Mouse (Mus musculus) liver, embryonic 11.5 days (tissue): ENCODE data around the gene Agrp. TPM values are rescaled to one million over a fixed set of nuclear protein-coding genes. Genes with fewer than 3 reads are reported as not detected.
"Not testable (repeated sequence)": the region's sequence is repeated elsewhere in the genome, so short reads cannot be mapped to it uniquely, and the experiment has no call there.

Experiments used
- ATAC-seq: fragments of 200-750 bp; cut with Nextera tagmentation; replicated peaks from 2 replicates; pipeline ENCODE4 v1.8.0; 2017; ENCODE audit warnings: moderate number of reproducible peaks, mild to moderate bottlenecking, moderate TSS enrichment, moderate library complexity; ENCODE audit not compliant: low FRiP score
- DNase-seq: peaks from one replicate; pipeline ENCODE4 v3.0.0-alpha.2; 2017; ENCODE audit warnings: low spot score
- H3K27ac ChIP-seq: fragments of 300-500 bp; sonication (generic); 2 replicates; pipeline ENCODE4 v1.5.1; 2014; ENCODE audit warnings: mild to moderate bottlenecking, low read depth, low read length, control low read depth
- H3K27me3 ChIP-seq: fragments of 300-500 bp; sonication (generic); replicated peaks from 2 replicates; pipeline ENCODE4 v1.6.1; 2014; ENCODE audit warnings: low read length, mixed read lengths; ENCODE audit not compliant: control insufficient read depth, insufficient read depth
- H3K36me3 ChIP-seq: fragments of 300-500 bp; sonication (generic); 2 replicates; pipeline ENCODE4 v1.6.1; 2014; ENCODE audit warnings: mild to moderate bottlenecking, low read length, moderate library complexity, mixed read lengths; ENCODE audit not compliant: control insufficient read depth, insufficient read depth
- H3K4me1 ChIP-seq: fragments of 300-500 bp; sonication (generic); replicated peaks from 2 replicates; pipeline ENCODE4 v1.6.1; 2014; ENCODE audit warnings: low read length, mixed read lengths; ENCODE audit not compliant: control insufficient read depth, insufficient read depth
- H3K4me2 ChIP-seq: fragments of 300-500 bp; sonication (generic); 2 replicates; pipeline ENCODE4 v1.6.1; 2014; ENCODE audit warnings: mild to moderate bottlenecking, control low read depth, moderate library complexity
- H3K4me3 ChIP-seq: fragments of 300-500 bp; sonication (generic); 2 replicates; pipeline ENCODE4 v1.5.1; 2014; ENCODE audit warnings: low read depth, low read length, control low read depth
- H3K9ac ChIP-seq: fragments of 300-500 bp; sonication (generic); 2 replicates; pipeline ENCODE4 v1.6.1; 2014; ENCODE audit warnings: low read depth, low read length, control low read depth
- H3K9me3 ChIP-seq: fragments of 300-500 bp; sonication (generic); 2 replicates; pipeline ENCODE4 v1.6.1; 2016; ENCODE audit warnings: low read length, inconsistent platforms, mixed read lengths; ENCODE audit not compliant: control insufficient read depth
- WGBS: fragments of 180-500 bp; shearing (Covaris S2); extraction: QIAGEN DNeasy Blood & Tissue Kit; methylation state at CpG from one replicate; pipeline ENCODE4 v1.1.7; 2014; 5-methylcytosine and 5-hydroxymethylcytosine counted together
- polyA plus RNA-seq: library from polyadenylated mRNA; unstranded; fragments of >200 nt; fragmentation: Nextera tagmentation; extraction: Ambion mirVana; gene quantifications from 2 replicates; pipeline ENCODE4 v1.2.1, GENCODE M21; 2014

Gene Agrp
- polyA plus RNA-seq, 1 experiment from 2014 or later, result not detected

- peak overlapping the region; percentile 33 for H3K4me2 ChIP-seq
- peaks cover 66% of the 10 kb centered on the region for H3K4me1 ChIP-seq
- no peaks in the 10 kb centered on the region for H3K36me3 ChIP-seq
- peak overlapping the region; percentile 60 for H3K27ac ChIP-seq
- no peaks in the 10 kb centered on the region for H3K9me3 ChIP-seq
- peaks cover 7% of the 10 kb centered on the region; the same call in 1 of the 2 replicates for H3K27me3 ChIP-seq
- peak overlapping the region; percentile 27; the same call in 1 of the 2 replicates for H3K9ac ChIP-seq
- DNase-seq (no peak), ATAC-seq (no peak)
- 37% methylated on average over 4 of the region's 4 CpGs for WGBS
- H3K4me3 ChIP-seq, result peak overlapping the region; percentile 10; the same call in 1 of the 2 replicates
These were observed 27.4 kb downstream of the Agrp start for GRCm38 (mm10) chr8:105609771-105610170.

GRCm38 (mm10) chr8:105609355-105609754 is 27.8 kb downstream of the Agrp start:
- Histone ChIP-seq H3K27ac (peak overlapping the region; percentile 60), H3K4me2 (peak overlapping the region; percentile 33), H3K27me3 (peaks cover 7% of the 10 kb centered on the region; the same call in 1 of the 2 replicates), H3K4me3 (peak overlapping the region; percentile 10), H3K4me1 (peaks cover 65% of the 10 kb centered on the region), H3K9me3 (no peaks in the 10 kb centered on the region), H3K9ac (no peak overlapping the region), H3K36me3 (no peaks in the 10 kb centered on the region)
- 22% methylated on average over 2 of the region's 2 CpGs for WGBS
- ATAC-seq (peak; percentile 68), DNase-seq (peak; percentile 37)

- peak overlapping the region; percentile 23; the same call in 1 of the 2 replicates for H3K27ac ChIP-seq
- peaks cover 56% of the 10 kb centered on the region for H3K4me1 ChIP-seq
- peak; percentile 43 for DNase-seq
- no peak for ATAC-seq
- no peaks in the 10 kb centered on the region for H3K36me3 ChIP-seq
- peaks cover 5% of the 10 kb centered on the region; the same call in 1 of the 2 replicates for H3K27me3 ChIP-seq
- peak overlapping the region; percentile 97 for H3K4me2 ChIP-seq
- H3K9me3 ChIP-seq, result no peaks in the 10 kb centered on the region
- 0 out of 2 replicates have a peak overlapping the region, but pooled peaks have one; percentile 6 for H3K9ac ChIP-seq
- peak overlapping the region; percentile 63; the same call in 1 of the 2 replicates for H3K4me3 ChIP-seq
- WGBS, result 13% methylated on average over 4 of the region's 4 CpGs
These were observed 29.5 kb downstream of the Agrp start for GRCm38 (mm10) chr8:105607684-105608083.

- no peaks in the 10 kb centered on the region for H3K27me3 ChIP-seq
- H3K4me2 ChIP-seq, result peak overlapping the region; percentile 97
- H3K27ac ChIP-seq, result peak overlapping the region; percentile 69
- WGBS, result 9% methylated on average over 10 of the region's 10 CpGs
- DNase-seq (no peak), ATAC-seq (no peak)
- H3K9ac ChIP-seq, result peak overlapping the region; percentile 74
- H3K9me3 ChIP-seq, result no peaks in the 10 kb centered on the region
- H3K36me3 ChIP-seq, result no peaks in the 10 kb centered on the region
- peak overlapping the region; percentile 63 for H3K4me3 ChIP-seq
- H3K4me1 ChIP-seq, result peaks cover 50% of the 10 kb centered on the region
These were observed 30.1 kb downstream of the Agrp start for GRCm38 (mm10) chr8:105607062-105607461.

- H3K27ac ChIP-seq, result peak overlapping the region; percentile 69
- DNase-seq (peak; percentile 86), ATAC-seq (peak; percentile 42)
These were observed 30.8 kb downstream of the Agrp start for GRCm38 (mm10) chr8:105606189-105607023.

GRCm38 (mm10) chr8:105605491-105606188 is 31.6 kb downstream of the Agrp start:
- Histone ChIP-seq H3K27me3 (no peaks in the 10 kb centered on the region), H3K4me3 (peak overlapping the region; percentile 63), H3K27ac (peak overlapping the region; percentile 69), H3K36me3 (no peaks in the 10 kb centered on the region), H3K9ac (peak overlapping the region; percentile 74), H3K4me1 (peaks cover 38% of the 10 kb centered on the region), H3K4me2 (peak overlapping the region; percentile 97), H3K9me3 (no peaks in the 10 kb centered on the region)
- ATAC-seq (peak; percentile 32), DNase-seq (peak; percentile 62)
- WGBS, result under 1% methylated on average over 39 of the region's 39 CpGs

More at GRCm38 (mm10) chr8:105606189-105607023, 30.8 kb downstream of the Agrp start:
- peak overlapping the region; percentile 74 for H3K9ac ChIP-seq
- no peaks in the 10 kb centered on the region for H3K36me3 ChIP-seq
- H3K4me3 ChIP-seq, result peak overlapping the region; percentile 63
- peak overlapping the region; percentile 97 for H3K4me2 ChIP-seq
- under 1% methylated on average over 30 of the region's 30 CpGs for WGBS
- no peaks in the 10 kb centered on the region for H3K9me3 ChIP-seq
- H3K27me3 ChIP-seq, result no peaks in the 10 kb centered on the region
- H3K4me1 ChIP-seq, result peaks cover 44% of the 10 kb centered on the region

GRCm38 (mm10) chr8:105604804-105605381 is 32.3 kb downstream of the Agrp start, which contains the start of gene Ripor1:
Gene Ripor1 (plus strand): TSS chr8:105605255.
- under 1% methylated on average over 38 of the region's 42 CpGs for WGBS

GRCm38 (mm10) chr8:105602540-105602939 is 34.7 kb downstream of the Agrp start:
- H3K4me1 ChIP-seq, result peaks cover 18% of the 10 kb centered on the region
- not testable (repeated sequence) for H3K36me3 ChIP-seq, H3K4me2 ChIP-seq, H3K27me3 ChIP-seq, H3K9me3 ChIP-seq, DNase-seq, H3K4me3 ChIP-seq, H3K27ac ChIP-seq, H3K9ac ChIP-seq, ATAC-seq
- 85% methylated on average over 2 of the region's 3 CpGs for WGBS

More at GRCm38 (mm10) chr8:105604804-105605381, 32.3 kb downstream of the Agrp start, which contains the start of gene Ripor1:
- H3K27ac ChIP-seq, result peak within 1 kb of the TSS; percentile 69
- no peaks in the 10 kb centered on the region for H3K27me3 ChIP-seq
- H3K36me3 ChIP-seq, result no peaks in the 10 kb centered on the region
- H3K9me3 ChIP-seq, result no peaks in the 10 kb centered on the region
- peak; percentile 86 for DNase-seq
- H3K4me3 ChIP-seq, result peak within 1 kb of the TSS; percentile 63
- peaks cover 33% of the 10 kb centered on the region for H3K4me1 ChIP-seq
- ATAC-seq, result peak; percentile 76
- H3K4me2 ChIP-seq, result peak within 1 kb of the TSS; percentile 97
- peak within 1 kb of the TSS; percentile 74 for H3K9ac ChIP-seq
